Mouse (Mus musculus): ENCODE data around the gene Arhgap36. TPM values are rescaled to one million over a fixed set of nuclear protein-coding genes. Genes with fewer than 3 reads are reported as not detected.

Gene Arhgap36
- 1.0 and 1.5 TPM in 2 replicates for polyA plus RNA-seq (2015; fragmentation: Nextera tagmentation; extraction: Ambion mirVana)

DNA sequence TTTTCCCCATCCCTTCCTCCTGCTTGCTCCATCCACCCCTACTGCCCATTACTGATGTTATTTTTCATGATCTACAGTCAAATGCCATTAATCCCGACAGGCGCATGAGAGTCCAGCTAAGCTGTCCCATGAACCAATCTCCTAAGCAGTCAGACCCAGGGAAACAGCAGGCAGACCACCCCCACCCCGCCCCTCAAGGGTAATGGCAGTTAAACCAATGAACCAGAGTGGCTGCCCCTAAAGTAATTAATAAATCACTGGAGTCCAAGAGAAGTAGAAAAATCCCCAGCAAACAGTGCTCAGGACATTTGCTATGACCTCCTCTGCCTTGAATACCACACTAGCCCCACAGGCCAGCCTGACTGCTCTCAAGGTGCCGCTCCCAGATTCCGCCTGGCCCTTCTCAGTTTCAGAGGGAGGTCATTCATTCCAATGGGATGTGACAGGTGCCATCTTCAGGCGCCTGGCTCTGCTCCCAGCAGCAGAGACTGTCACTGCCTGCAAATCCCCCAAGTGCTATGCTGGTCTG lies at the start of gene Arhgap36:
Gene Arhgap36, plus strand, starts transcription at position 504 of the 529 bp plus-strand sequence.
- no peak within 1 kb of the TSS for H3K4me2 ChIP-seq (ENCODE audit: low read length)
- no peaks in the 10 kb centered on the region for H3K27me3 ChIP-seq (ENCODE audit: insufficient read depth, low read length)
- H3K4me3 ChIP-seq (replicated peaks; ENCODE audit: low read depth, low read length) = no peak within 1 kb of the TSS
- no peaks in the 10 kb centered on the region for H3K36me3 ChIP-seq (ENCODE audit: insufficient read depth, low read length)
- WGBS = 43% methylated on average over 6 of the region's 6 CpGs
- DNase-seq (ENCODE audit: low spot score) (no peak), ATAC-seq (replicated peaks; ENCODE audit: low FRiP score, low read depth) (no peak)
- no peaks in the 10 kb centered on the region for H3K9me3 ChIP-seq (replicated peaks; ENCODE audit: low read length)
- no peak for TF ChIP-seq CTCF (IDR thresholded peaks at IDR 0.05; ENCODE audit: low read depth)
- H3K4me1 ChIP-seq (replicated peaks; ENCODE audit: insufficient read depth, low read length) = no peaks in the 10 kb centered on the region
- H3K9ac ChIP-seq (ENCODE audit: low read depth, low read length) = no peak within 1 kb of the TSS
- H3K27ac ChIP-seq = no peak within 1 kb of the TSS

DNA sequence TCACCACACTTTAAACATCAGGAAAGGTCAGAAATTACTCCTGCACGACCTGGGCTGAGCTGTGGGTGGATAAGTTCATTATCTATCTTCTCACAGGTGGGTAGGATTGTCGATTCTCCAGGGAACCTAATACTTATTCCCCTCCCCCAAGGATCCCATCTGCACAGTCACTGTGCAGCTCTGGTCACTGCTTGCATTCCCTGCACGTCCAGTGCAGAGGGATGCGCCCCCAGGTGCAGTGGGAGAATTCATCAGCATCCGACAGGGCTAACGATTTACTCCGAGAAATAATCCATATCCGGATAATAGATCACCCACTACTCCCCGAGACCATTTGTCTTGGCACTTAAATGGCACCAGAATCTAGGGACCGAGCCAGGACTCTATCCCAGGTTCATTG lies 6.0 kb upstream of the Arhgap36 start:
- Histone ChIP-seq H3K27ac (no peak overlapping the region), H3K4me1 (replicated peaks; ENCODE audit: insufficient read depth, low read length) (no peaks in the 10 kb centered on the region), H3K4me3 (replicated peaks; ENCODE audit: low read depth, low read length) (no peak overlapping the region), H3K9me3 (replicated peaks; ENCODE audit: low read length) (no peaks in the 10 kb centered on the region), H3K9ac (ENCODE audit: low read depth, low read length) (no peak overlapping the region), H3K4me2 (ENCODE audit: low read length) (no peak overlapping the region), H3K36me3 (ENCODE audit: insufficient read depth, low read length) (no peaks in the 10 kb centered on the region), H3K27me3 (ENCODE audit: insufficient read depth, low read length) (no peaks in the 10 kb centered on the region)
- no peak for TF ChIP-seq CTCF (IDR thresholded peaks at IDR 0.05; ENCODE audit: low read depth)
- WGBS = 56% methylated on average over 10 of the region's 10 CpGs
- DNase-seq (ENCODE audit: low spot score) (no peak), ATAC-seq (replicated peaks; ENCODE audit: low FRiP score, low read depth) (no peak)

DNA sequence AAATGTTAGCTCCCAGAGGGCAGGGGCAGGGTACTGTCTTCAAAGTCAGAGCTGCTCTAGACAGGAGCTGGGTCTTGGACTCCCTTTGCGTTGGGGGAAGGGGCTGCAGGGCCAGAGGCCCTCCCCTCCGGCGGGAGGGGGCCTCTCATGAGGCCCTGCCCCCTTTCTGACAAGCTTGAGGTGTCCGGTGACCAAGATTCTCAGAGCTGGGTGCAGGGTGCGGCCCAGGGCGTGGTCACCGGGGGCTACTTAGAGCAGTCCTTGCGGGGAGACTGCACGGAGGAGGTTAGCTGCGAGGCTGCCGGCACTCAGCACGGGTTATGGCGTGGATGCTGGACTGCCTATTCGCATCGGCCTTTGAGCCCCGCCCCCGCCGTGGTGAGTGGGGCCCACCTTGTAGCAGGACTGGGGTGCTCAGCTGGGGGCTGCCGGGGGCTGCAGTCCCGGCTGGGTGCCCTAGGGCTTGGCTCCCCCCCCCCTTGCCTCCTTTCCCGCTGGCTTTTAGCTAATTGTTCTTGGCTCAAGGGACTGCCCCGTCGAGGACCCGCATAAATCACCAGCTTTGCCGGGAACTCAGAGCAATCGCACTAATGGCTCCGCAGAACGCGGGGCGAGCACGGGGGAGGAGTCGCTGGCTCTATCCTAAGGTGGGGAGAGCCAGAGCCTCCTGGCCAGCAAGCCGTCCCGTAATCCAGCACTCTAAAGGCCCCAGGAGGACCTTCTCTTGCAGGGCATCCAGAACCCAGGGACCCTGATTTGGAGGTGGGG lies 6.7 kb downstream of the Arhgap36 start:
- TF ChIP-seq CTCF (IDR thresholded peaks at IDR 0.05; ENCODE audit: low read depth) = no peak

DNA sequence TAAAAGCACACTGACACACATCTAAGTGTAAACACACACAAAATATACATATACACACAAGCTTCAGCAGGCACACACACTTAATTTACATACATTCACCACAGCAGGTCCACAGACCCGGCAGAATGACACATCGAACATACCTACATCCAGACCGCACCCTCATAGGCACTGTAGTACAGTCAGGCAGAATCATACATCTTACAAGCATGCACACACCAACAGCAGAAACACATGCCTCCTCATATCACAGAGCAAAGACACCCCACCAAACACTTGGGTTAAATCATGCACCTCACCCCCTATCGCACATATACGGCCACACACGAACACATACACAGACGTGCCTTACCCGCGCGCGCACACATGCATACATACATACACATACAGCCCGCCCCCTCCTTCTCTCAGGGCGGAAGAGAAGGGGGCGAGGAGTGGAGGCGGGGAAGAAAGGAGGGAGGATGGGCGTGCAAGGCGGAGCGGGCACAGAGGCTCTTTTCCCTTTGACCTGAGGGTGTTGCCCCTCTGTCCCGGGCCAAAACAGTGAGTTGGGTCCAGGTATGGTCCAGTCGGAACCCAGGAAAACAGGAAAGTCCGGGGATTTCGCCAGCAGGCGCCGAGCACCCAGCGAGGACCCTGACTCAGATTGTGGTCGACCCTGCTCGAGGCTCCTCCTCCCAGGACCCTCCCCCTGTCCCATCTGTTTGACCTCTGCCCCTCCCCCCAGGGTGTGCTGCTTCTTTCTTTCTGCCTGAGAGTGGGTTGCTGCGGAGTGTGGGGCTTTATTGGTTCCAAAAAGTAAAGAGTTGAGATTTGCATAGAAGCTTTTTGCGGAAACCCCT lies 16.4 kb downstream of the Arhgap36 start:
- Histone ChIP-seq H3K9me3 (replicated peaks; ENCODE audit: low read length) (no peaks in the 10 kb centered on the region), H3K27ac (no peak overlapping the region), H3K36me3 (ENCODE audit: insufficient read depth, low read length) (no peaks in the 10 kb centered on the region), H3K9ac (ENCODE audit: low read depth, low read length) (no peak overlapping the region), H3K4me3 (replicated peaks; ENCODE audit: low read depth, low read length) (peak overlapping the region; percentile 24), H3K27me3 (ENCODE audit: insufficient read depth, low read length) (no peaks in the 10 kb centered on the region), H3K4me2 (ENCODE audit: low read length) (peak overlapping the region; percentile 51), H3K4me1 (replicated peaks; ENCODE audit: insufficient read depth, low read length) (no peaks in the 10 kb centered on the region)
- DNase-seq (ENCODE audit: low spot score) = no peak
- TF ChIP-seq CTCF (IDR thresholded peaks at IDR 0.05; ENCODE audit: low read depth) = no peak
- no peak for ATAC-seq (replicated peaks; ENCODE audit: low FRiP score, low read depth)
- 35% methylated on average over 29 of the region's 29 CpGs for WGBS

More for the DNA sequence above, 6.7 kb downstream of the Arhgap36 start:
- no peak overlapping the region for H3K9ac ChIP-seq (ENCODE audit: low read depth, low read length)
- no peaks in the 10 kb centered on the region for H3K36me3 ChIP-seq (ENCODE audit: insufficient read depth, low read length)
- no peaks in the 10 kb centered on the region for H3K4me1 ChIP-seq (replicated peaks; ENCODE audit: insufficient read depth, low read length)
- no peaks in the 10 kb centered on the region for H3K27me3 ChIP-seq (ENCODE audit: insufficient read depth, low read length)
- peak; percentile 68; the same call in 1 of the 2 replicates for ATAC-seq (replicated peaks; ENCODE audit: low FRiP score, low read depth)
- 34% methylated on average over 34 of the region's 34 CpGs for WGBS
- peak overlapping the region; percentile 50 for H3K4me2 ChIP-seq (ENCODE audit: low read length)
- peak overlapping the region; percentile 24 for H3K4me3 ChIP-seq (replicated peaks; ENCODE audit: low read depth, low read length)
- peak; percentile 22 for DNase-seq (ENCODE audit: low spot score)
- H3K9me3 ChIP-seq (replicated peaks; ENCODE audit: low read length) = no peaks in the 10 kb centered on the region
- no peak overlapping the region for H3K27ac ChIP-seq

DNA sequence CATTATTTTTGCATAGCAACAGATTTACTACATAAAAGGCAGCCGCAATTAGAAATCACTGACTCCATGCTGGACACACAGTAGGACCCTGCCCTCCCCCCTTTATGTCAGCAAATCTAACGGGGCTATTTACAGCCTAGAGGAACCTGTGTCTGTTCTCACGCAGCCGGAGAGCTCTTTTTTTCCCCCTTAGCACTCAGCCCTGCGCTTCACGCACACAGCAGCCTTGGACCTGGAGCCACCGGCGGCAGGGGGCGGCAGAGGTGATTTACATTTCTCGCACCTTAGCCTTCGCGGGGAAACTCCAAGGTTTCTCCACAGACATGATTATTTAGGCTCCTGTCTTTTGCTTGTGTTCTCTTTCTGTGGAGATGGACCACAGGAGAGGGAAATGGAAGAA lies 17.1 kb downstream of the Arhgap36 start:
- 19% methylated on average over 12 of the region's 12 CpGs for WGBS
- DNase-seq (ENCODE audit: low spot score) = peak; percentile 11
- H3K27me3 ChIP-seq (ENCODE audit: insufficient read depth, low read length) = no peaks in the 10 kb centered on the region

DNA sequence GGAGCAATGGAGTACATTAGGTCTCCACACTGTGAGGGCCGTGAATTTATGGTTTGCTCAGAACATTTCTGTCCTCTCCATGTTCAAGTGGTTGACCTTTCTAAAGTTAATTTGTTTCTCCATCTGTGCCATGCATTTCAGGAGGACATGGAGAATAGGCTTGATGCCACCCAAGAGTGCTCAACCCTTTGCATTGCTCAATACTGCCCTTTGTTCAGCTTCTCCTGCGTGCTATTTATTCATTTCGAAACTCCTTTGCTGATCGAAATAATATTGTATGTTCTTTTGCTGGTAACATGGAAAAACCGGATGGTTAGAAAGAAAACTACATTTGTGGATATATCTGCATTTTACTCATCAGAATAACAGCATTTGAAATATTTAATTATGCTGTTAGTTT lies 25.4 kb downstream of the Arhgap36 start:
- DNase-seq (ENCODE audit: low spot score) (no peak), ATAC-seq (replicated peaks; ENCODE audit: low FRiP score, low read depth) (no peak)
- no peaks in the 10 kb centered on the region for H3K36me3 ChIP-seq (ENCODE audit: insufficient read depth, low read length)
- H3K27me3 ChIP-seq (ENCODE audit: insufficient read depth, low read length) = no peaks in the 10 kb centered on the region
- TF ChIP-seq CTCF (IDR thresholded peaks at IDR 0.05; ENCODE audit: low read depth) = no peak
- no peaks in the 10 kb centered on the region for H3K9me3 ChIP-seq (replicated peaks; ENCODE audit: low read length)
- no peaks in the 10 kb centered on the region for H3K4me1 ChIP-seq (replicated peaks; ENCODE audit: insufficient read depth, low read length)
- no peak overlapping the region for H3K4me2 ChIP-seq (ENCODE audit: low read length)
- no peak overlapping the region for H3K27ac ChIP-seq
- H3K4me3 ChIP-seq (replicated peaks; ENCODE audit: low read depth, low read length) = no peak overlapping the region
- H3K9ac ChIP-seq (ENCODE audit: low read depth, low read length) = no peak overlapping the region
- 87% methylated on average over 5 of the region's 5 CpGs for WGBS

More for the DNA sequence above, 17.1 kb downstream of the Arhgap36 start:
- H3K9ac ChIP-seq (ENCODE audit: low read depth, low read length) = no peak overlapping the region
- no peaks in the 10 kb centered on the region for H3K4me1 ChIP-seq (replicated peaks; ENCODE audit: insufficient read depth, low read length)
- no peaks in the 10 kb centered on the region for H3K9me3 ChIP-seq (replicated peaks; ENCODE audit: low read length)
- no peak overlapping the region for H3K27ac ChIP-seq
- TF ChIP-seq CTCF (IDR thresholded peaks at IDR 0.05; ENCODE audit: low read depth) = peak; percentile 40; the same call in 1 of the 2 replicates
- no peak for ATAC-seq (replicated peaks; ENCODE audit: low FRiP score, low read depth)
- H3K4me2 ChIP-seq (ENCODE audit: low read length) = peak overlapping the region; percentile 51
- no peaks in the 10 kb centered on the region for H3K36me3 ChIP-seq (ENCODE audit: insufficient read depth, low read length)
- H3K4me3 ChIP-seq (replicated peaks; ENCODE audit: low read depth, low read length) = peak overlapping the region; percentile 24; the same call in 1 of the 2 replicates
